Mouse (Mus musculus): ENCODE results near the gene Ndufa10. TPM values are rescaled to one million over a fixed set of nuclear protein-coding genes. Genes with fewer than 3 reads are reported as not detected.
"Not testable (repeated sequence)": the region's sequence is repeated elsewhere in the genome, so short reads cannot be mapped to it uniquely, and the experiment has no call there.

Gene Ndufa10
- polyA plus RNA-seq (2016; fragmentation: Nextera tagmentation; extraction: Ambion mirVana), result 404 and 483 TPM in 2 replicates

- Histone ChIP-seq H3K4me3 (peak within 1 kb of the TSS; percentile 83), H3K9me3 (no peaks in the 10 kb centered on the region), H3K27ac (peak within 1 kb of the TSS; percentile 95), H3K4me1 (peaks cover 15% of the 10 kb centered on the region), H3K36me3 (peaks cover 26% of the 10 kb centered on the region), H3K27me3 (ENCODE audit: insufficient read depth, poor library complexity, severe bottlenecking) (no peaks in the 10 kb centered on the region)
- DNase-seq (ENCODE audit: low spot score), result peak; percentile 97
- under 1% methylated on average over 67 of the region's 67 CpGs for WGBS
Observed at GRCm38 (mm10) chr1:92473165-92474041, at the start of gene Ndufa10. Ndufa10 (minus strand) TSS chr1:92473860.

DNA sequence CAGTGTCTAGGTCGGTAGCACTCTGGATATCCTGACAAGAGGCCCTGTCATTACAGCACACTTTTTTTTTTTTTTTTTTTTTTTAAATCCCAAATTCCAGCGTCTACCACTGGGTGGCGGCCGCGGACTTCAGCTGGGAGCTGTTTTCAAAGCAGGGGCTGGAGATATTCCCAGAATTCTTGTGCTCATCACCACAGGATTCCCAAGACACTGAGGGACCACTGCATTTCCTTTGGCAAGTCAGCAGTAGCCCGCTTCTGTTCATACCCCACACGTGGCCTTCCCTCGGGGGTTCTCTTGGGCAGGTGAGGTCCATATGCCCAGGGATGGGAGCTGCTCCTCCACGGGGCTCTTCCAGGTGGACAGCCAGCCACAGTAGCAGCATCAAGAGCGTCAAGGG is 47.7 kb upstream of the Ndufa10 start:
- H3K36me3 ChIP-seq, result no peaks in the 10 kb centered on the region
- H3K4me3 ChIP-seq, result no peak overlapping the region
- no peaks in the 10 kb centered on the region for H3K9me3 ChIP-seq
- no peak overlapping the region for H3K27ac ChIP-seq
- H3K27me3 ChIP-seq (ENCODE audit: insufficient read depth, poor library complexity, severe bottlenecking), result peaks cover 22% of the 10 kb centered on the region
- no peaks in the 10 kb centered on the region for H3K4me1 ChIP-seq
- no peak for DNase-seq (ENCODE audit: low spot score)
- WGBS, result 17% methylated on average over 10 of the region's 10 CpGs

- no peak for DNase-seq (ENCODE audit: low spot score)
- H3K27ac ChIP-seq, result no peak overlapping the region
- WGBS, result 79% methylated on average over 6 of the region's 6 CpGs
- H3K36me3 ChIP-seq, result no peaks in the 10 kb centered on the region
- H3K4me1 ChIP-seq, result no peaks in the 10 kb centered on the region
- no peaks in the 10 kb centered on the region for H3K9me3 ChIP-seq
- peaks cover 22% of the 10 kb centered on the region for H3K27me3 ChIP-seq (ENCODE audit: insufficient read depth, poor library complexity, severe bottlenecking)
- no peak overlapping the region for H3K4me3 ChIP-seq
Observed at GRCm38 (mm10) chr1:92519046-92519445, 45.4 kb upstream of the Ndufa10 start.

DNA sequence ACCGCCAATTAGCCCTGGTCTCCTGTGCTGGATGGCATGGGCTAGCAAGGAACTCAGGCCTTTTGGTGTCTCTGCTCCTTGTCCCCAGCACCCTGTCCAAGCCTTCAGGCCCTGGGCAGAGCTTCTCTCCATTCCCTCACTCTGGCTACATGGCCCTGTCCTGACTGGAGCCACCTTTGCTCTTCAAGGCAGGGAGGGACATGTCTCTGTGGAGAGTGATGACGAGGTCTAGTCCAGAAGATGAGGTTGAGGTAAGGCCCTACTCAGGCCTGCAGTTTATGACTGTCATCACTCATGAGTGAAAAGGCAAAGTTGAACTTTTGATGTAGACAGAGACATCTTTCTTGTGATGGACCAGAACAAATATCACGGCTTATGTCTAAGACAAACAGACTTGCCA is 44.9 kb upstream of the Ndufa10 start, which contains the start of gene Olfr1414:
Gene Olfr1414, minus strand, starts transcription at position 101 of the 400 bp plus-strand sequence.
- Histone ChIP-seq H3K27ac (no peak within 1 kb of the TSS), H3K27me3 (ENCODE audit: insufficient read depth, poor library complexity, severe bottlenecking) (peaks cover 22% of the 10 kb centered on the region), H3K9me3 (no peaks in the 10 kb centered on the region), H3K4me1 (no peaks in the 10 kb centered on the region), H3K36me3 (no peaks in the 10 kb centered on the region), H3K4me3 (no peak within 1 kb of the TSS)
- no peak for DNase-seq (ENCODE audit: low spot score)
- WGBS, result 73% methylated on average over 3 of the region's 3 CpGs

GRCm38 (mm10) chr1:92515390-92515789 is 41.7 kb upstream of the Ndufa10 start:
- 78% methylated on average over 11 of the region's 11 CpGs for WGBS
- Histone ChIP-seq H3K36me3 (no peaks in the 10 kb centered on the region), H3K27ac (no peak overlapping the region), H3K4me1 (no peaks in the 10 kb centered on the region), H3K4me3 (no peak overlapping the region), H3K27me3 (ENCODE audit: insufficient read depth, poor library complexity, severe bottlenecking) (peaks cover 17% of the 10 kb centered on the region), H3K9me3 (no peaks in the 10 kb centered on the region)
- no peak for DNase-seq (ENCODE audit: low spot score)

DNA sequence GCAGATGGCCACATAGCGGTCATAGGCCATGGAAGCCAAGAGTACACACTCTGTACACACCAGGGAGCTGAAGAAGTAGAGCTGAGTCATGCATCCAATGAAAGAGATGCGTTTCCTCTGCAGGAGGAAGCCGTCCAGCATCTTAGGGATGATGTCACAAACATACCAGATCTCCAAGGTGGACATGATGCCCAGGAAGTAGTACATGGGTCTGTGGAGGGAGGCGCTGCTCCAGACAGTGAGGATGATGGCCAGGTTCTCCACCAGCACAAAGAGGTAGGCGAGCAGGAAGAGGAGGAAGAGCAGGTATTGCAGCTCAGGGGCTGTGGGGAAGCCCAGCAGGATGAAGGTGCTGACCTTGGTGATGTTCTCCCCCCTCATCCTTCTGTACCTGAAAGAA is 38.0 kb upstream of the Ndufa10 start:
- H3K27ac ChIP-seq; H3K9me3 ChIP-seq; H3K36me3 ChIP-seq; H3K27me3 ChIP-seq (ENCODE audit: insufficient read depth, poor library complexity, severe bottlenecking); H3K4me1 ChIP-seq; H3K4me3 ChIP-seq: not testable (repeated sequence)
- DNase-seq (ENCODE audit: low spot score), result peak; percentile 61
- 78% methylated on average over 5 of the region's 5 CpGs for WGBS

GRCm38 (mm10) chr1:92496001-92496400 is 22.3 kb upstream of the Ndufa10 start, which contains the start of gene Olfr1415:
Olfr1415 (minus strand) TSS chr1:92496101.
- Histone ChIP-seq H3K4me1 (no peaks in the 10 kb centered on the region), H3K27me3 (ENCODE audit: insufficient read depth, poor library complexity, severe bottlenecking) (no peaks in the 10 kb centered on the region), H3K9me3 (no peaks in the 10 kb centered on the region), H3K4me3 (no peak within 1 kb of the TSS), H3K27ac (no peak within 1 kb of the TSS), H3K36me3 (no peaks in the 10 kb centered on the region)
- no peak for DNase-seq (ENCODE audit: low spot score)
- 75% methylated on average over 2 of the region's 2 CpGs for WGBS

GRCm38 (mm10) chr1:92485013-92485412 is 11.4 kb upstream of the Ndufa10 start, which contains the start of gene Olfr1416:
Olfr1416 (minus strand) TSS chr1:92485113.
- H3K4me3 ChIP-seq, result no peak within 1 kb of the TSS
- no peaks in the 10 kb centered on the region for H3K36me3 ChIP-seq
- no peak within 1 kb of the TSS for H3K27ac ChIP-seq
- no peak for DNase-seq (ENCODE audit: low spot score)
- no peaks in the 10 kb centered on the region for H3K27me3 ChIP-seq (ENCODE audit: insufficient read depth, poor library complexity, severe bottlenecking)
- H3K4me1 ChIP-seq, result no peaks in the 10 kb centered on the region
- H3K9me3 ChIP-seq, result peaks cover 5% of the 10 kb centered on the region

DNA sequence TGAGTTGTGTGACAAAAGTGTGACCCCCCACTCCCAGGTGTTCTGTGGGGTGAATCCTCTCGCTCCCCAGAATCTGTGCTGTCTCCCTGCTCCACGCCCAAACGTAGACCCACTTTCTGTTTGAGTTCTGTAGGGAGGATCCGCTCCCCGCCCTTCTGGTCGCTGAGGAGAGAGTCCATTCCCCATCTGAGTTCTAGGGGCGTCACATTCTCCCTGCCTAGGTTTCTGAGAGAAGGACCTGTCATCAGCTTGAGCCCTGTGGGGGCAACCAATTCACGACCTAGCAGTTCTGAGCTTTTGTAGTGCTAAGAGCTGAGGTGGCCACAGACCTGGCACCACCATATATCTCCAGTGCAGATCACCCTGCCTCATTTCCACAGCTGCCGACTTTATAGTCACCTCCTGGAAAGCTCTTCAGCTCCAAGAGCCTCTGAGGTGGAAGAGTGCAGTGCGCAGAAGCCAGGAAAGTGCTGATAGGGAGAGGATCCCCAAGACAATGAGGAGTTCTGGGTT is 462 bp upstream of the Ndufa10 start:
- Histone ChIP-seq H3K4me3 (peak overlapping the region; percentile 83), H3K27ac (peak overlapping the region; percentile 95)
- 2% methylated on average over 10 of the region's 10 CpGs for WGBS

GRCm38 (mm10) chr1:92468891-92469290 is 4.8 kb downstream of the Ndufa10 start:
- Histone ChIP-seq H3K9me3 (no peaks in the 10 kb centered on the region), H3K4me3 (no peak overlapping the region), H3K27me3 (ENCODE audit: insufficient read depth, poor library complexity, severe bottlenecking) (no peaks in the 10 kb centered on the region), H3K4me1 (peaks cover 9% of the 10 kb centered on the region), H3K36me3 (peaks cover 71% of the 10 kb centered on the region), H3K27ac (no peak overlapping the region)
- DNase-seq (ENCODE audit: low spot score), result no peak
- 76% methylated on average over 4 of the region's 4 CpGs for WGBS

More for the DNA sequence above, 462 bp upstream of the Ndufa10 start:
- no peak for DNase-seq (ENCODE audit: low spot score)
- no peaks in the 10 kb centered on the region for H3K27me3 ChIP-seq (ENCODE audit: insufficient read depth, poor library complexity, severe bottlenecking)
- H3K4me1 ChIP-seq, result peaks cover 15% of the 10 kb centered on the region
- no peaks in the 10 kb centered on the region for H3K9me3 ChIP-seq
- peaks cover 19% of the 10 kb centered on the region for H3K36me3 ChIP-seq

DNA sequence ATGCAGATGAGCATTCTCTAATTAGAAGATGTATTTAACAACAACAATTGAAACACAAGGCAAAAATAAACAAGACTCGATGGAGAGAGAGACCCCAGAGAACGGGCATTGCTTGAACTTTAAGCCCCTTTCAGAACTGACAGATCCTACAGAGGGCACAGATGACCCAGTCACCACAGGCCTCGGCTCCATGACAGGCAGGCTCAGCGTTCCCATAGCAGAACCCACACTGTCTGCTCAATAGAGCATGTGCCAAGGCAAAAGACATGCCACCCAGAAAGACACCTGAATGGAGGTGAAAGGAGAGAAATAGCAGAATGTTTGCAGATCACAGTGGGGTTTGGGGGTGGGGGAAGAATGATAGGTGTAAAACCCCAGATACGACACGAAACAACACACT is 15.2 kb downstream of the Ndufa10 start:
- no peak for DNase-seq (ENCODE audit: low spot score)
- Histone ChIP-seq H3K36me3 (peaks cover 91% of the 10 kb centered on the region), H3K9me3 (no peaks in the 10 kb centered on the region), H3K27ac (no peak overlapping the region), H3K27me3 (ENCODE audit: insufficient read depth, poor library complexity, severe bottlenecking) (no peaks in the 10 kb centered on the region), H3K4me3 (no peak overlapping the region), H3K4me1 (no peaks in the 10 kb centered on the region)
- WGBS, result 91% methylated on average over 6 of the region's 6 CpGs

DNA sequence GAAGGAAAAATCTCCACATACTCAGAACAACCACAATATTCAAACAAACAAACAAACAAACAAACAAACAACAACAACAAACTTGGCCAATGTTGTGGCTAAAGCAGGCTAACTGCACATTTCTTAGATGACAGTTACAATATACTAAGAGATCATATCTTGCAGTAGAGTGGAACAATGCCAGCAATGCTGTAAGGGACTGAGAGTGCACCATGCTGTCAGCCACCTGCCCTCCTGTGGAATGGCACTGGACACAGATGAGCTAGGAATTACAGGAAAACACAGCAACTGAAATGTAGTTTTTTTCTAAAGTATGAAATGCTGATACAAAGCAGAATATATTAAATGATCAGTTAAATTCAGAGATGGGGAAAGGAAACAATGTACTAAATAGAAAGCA is 15.9 kb downstream of the Ndufa10 start:
- H3K27ac ChIP-seq, result no peak overlapping the region
- DNase-seq (ENCODE audit: low spot score), result no peak
- H3K4me1 ChIP-seq, result no peaks in the 10 kb centered on the region
- no peaks in the 10 kb centered on the region for H3K9me3 ChIP-seq
- peaks cover 91% of the 10 kb centered on the region for H3K36me3 ChIP-seq
- H3K4me3 ChIP-seq, result no peak overlapping the region
- no peaks in the 10 kb centered on the region for H3K27me3 ChIP-seq (ENCODE audit: insufficient read depth, poor library complexity, severe bottlenecking)

DNA sequence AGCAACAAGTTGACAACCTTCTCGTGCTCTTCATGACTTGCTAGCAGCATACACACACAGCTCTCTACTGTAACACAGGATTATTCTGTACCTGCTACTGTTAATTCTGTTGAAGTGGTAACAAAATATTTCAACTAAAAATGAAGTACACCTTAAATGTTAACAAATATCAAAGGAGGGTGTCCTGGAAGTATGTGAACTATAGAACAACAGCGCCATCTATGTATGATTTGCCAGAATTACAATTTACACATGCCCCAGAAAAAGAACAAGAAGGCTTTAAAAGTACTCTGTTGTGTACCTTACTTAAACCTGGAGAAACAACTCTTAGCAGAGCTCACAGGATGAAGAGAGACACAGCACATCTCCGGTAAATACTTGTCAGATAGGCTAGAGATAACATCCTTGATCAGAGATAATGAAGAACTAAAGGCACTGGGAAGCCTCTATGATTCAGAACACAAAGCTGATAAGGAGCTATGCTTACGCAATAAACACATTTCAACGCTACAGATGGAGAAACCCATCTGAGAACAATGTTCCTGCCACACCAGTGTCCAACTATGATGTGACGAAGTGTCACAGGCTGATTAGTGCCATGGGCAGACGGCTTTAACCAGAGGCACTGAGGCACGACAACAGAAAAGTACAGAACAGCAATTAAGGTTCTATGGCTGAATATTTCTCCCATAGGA is 19.8 kb downstream of the Ndufa10 start:
- no peak for DNase-seq (ENCODE audit: low spot score)
- Histone ChIP-seq H3K4me3 (no peak overlapping the region), H3K4me1 (0 out of 2 replicates have a peak, but pooled peaks cover under 1% of the 10 kb centered on the region), H3K36me3 (peaks cover 88% of the 10 kb centered on the region), H3K9me3 (no peaks in the 10 kb centered on the region), H3K27ac (no peak overlapping the region), H3K27me3 (ENCODE audit: insufficient read depth, poor library complexity, severe bottlenecking) (no peaks in the 10 kb centered on the region)
- 73% methylated on average over 8 of the region's 8 CpGs for WGBS

Data from heart, embryonic 10.5 days (tissue).